23 mouse cellular contexts compared by ENCODE assay signal in the genomic region with DNA sequence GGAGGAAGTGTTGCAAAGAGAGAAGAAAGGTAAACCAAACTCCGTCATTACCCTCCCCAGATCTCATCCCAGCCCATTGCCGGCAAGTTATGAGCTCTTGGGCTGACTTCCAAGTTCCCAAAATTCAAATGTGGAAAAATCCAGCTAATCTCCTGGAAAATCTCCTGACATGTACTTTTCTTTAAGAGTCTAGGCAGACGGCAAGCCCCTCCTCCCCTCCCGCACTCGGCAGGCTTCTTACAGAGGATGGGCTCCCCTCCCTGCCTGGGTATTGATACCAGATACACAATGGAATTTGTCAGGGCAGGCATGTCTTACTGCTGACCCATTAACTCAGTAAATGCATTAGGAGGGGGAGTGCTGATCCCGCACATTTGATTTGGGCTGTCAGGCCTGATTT.
DNase-seq lines count a peak whose midpoint lies in the region; ATAC-seq and TF ChIP-seq lines count a peak whose summit lies in the region.
"Had no signal": no experiment of that assay in that cellular context is flagged by ENCODE, and none has a peak within 500 bp of the region (broad histone marks: within the 10 kb centered on the region; RNA-seq: fewer than 3 reads in every experiment).

No protein-coding gene starts in this region.

- H3K36me3 ChIP-seq in hindbrain, embryonic 14.5 days (replicated peaks; ENCODE audit: control insufficient read depth, insufficient read depth): no peaks in the 10 kb centered on the region
- no peaks in the 10 kb centered on the region for H3K36me3 ChIP-seq in hindbrain, postnatal 0 days (ENCODE audit: insufficient read depth, low read length)
- no peaks in the 10 kb centered on the region for H3K36me3 ChIP-seq in midbrain, embryonic 14.5 days (ENCODE audit: control insufficient read depth, insufficient read depth, low read length)
- H3K36me3 ChIP-seq: G1E; heart, embryonic 10.5 days had no signal

- no peak for TF ChIP-seq CTCF in hindbrain, postnatal 0 days (IDR thresholded peaks at IDR 0.05; ENCODE audit: low read depth)
- no peak for TF ChIP-seq CTCF in brain, embryonic 14.5 days (IDR thresholded peaks at IDR 0.05; ENCODE audit: borderline replicate concordance, extremely low read depth, insufficient read depth, insufficient read length)

- no peak for DNase-seq in hindbrain, embryonic 14.5 days (ENCODE audit: low spot score)
- no peak for DNase-seq in hindbrain, postnatal 0 days (ENCODE audit: low spot score)
- DNase-seq in brain, embryonic 14.5 days (ENCODE audit: low read depth): peak; percentile 19
- DNase-seq in embryo, embryonic 9.5 days (ENCODE audit: extremely low spot score): peak; percentile 2
- peak; percentile 6 for DNase-seq in midbrain, embryonic 14.5 days
- DNase-seq in adrenal gland, adult 8-10 months: no peak
- DNase-seq in kidney, postnatal 14 days: no peak
- DNase-seq: B cell, adult 2 months; cerebellum, adult 18-20 months; cerebellum, postnatal 14 days; gastrocnemius, postnatal 25 days; kidney, adult 8-10 months; kidney, postnatal 10 days; left cerebral cortex, postnatal 4 days; thymus, adult 18-20 months; thymus, postnatal 36 days had no signal

- H3K9ac ChIP-seq in hindbrain, embryonic 14.5 days: no peak overlapping the region
- no peak overlapping the region for H3K9ac ChIP-seq in hindbrain, postnatal 0 days (replicated peaks; ENCODE audit: low read length)
- H3K9ac ChIP-seq in midbrain, embryonic 14.5 days (replicated peaks; ENCODE audit: low read length): no peak overlapping the region

- H3K9me3 ChIP-seq in hindbrain, embryonic 14.5 days (ENCODE audit: control insufficient read depth, low read length): no peaks in the 10 kb centered on the region
- H3K9me3 ChIP-seq in hindbrain, postnatal 0 days (ENCODE audit: low read length): no peaks in the 10 kb centered on the region
- H3K9me3 ChIP-seq in midbrain, embryonic 14.5 days (ENCODE audit: control insufficient read depth, low read length): no peaks in the 10 kb centered on the region
- H3K9me3 ChIP-seq: heart, embryonic 10.5 days had no signal

- peak; percentile 51; the same call in 1 of the 2 replicates for ATAC-seq in hindbrain, embryonic 14.5 days (ENCODE audit: low FRiP score)
- ATAC-seq in hindbrain, postnatal 0 days: no peak
- 0 out of 2 replicates have a peak, but pooled peaks have one; percentile 53 for ATAC-seq in midbrain, embryonic 14.5 days (ENCODE audit: low FRiP score, low TSS enrichment)
- ATAC-seq: forebrain, embryonic 16.5 days; lung, postnatal 0 days; Patski had no signal

- no peak overlapping the region for H3K4me2 ChIP-seq in hindbrain, embryonic 14.5 days (replicated peaks)
- no peak overlapping the region for H3K4me2 ChIP-seq in hindbrain, postnatal 0 days (ENCODE audit: low read depth, low read length)
- H3K4me2 ChIP-seq in midbrain, embryonic 14.5 days (ENCODE audit: low read length): no peak overlapping the region

- H3K27ac ChIP-seq in hindbrain, embryonic 14.5 days: no peak overlapping the region
- H3K27ac ChIP-seq in hindbrain, postnatal 0 days: no peak overlapping the region
- no peak overlapping the region for H3K27ac ChIP-seq in midbrain, embryonic 14.5 days (replicated peaks; ENCODE audit: low read depth, low read length)
- H3K27ac ChIP-seq: heart, embryonic 10.5 days; macrophage had no signal

- no peak overlapping the region for H3K4me3 ChIP-seq in hindbrain, embryonic 14.5 days (replicated peaks; ENCODE audit: low read length)
- H3K4me3 ChIP-seq in hindbrain, postnatal 0 days (ENCODE audit: low read length): no peak overlapping the region
- no peak overlapping the region for H3K4me3 ChIP-seq in midbrain, embryonic 14.5 days (replicated peaks; ENCODE audit: low read depth, low read length)
- H3K4me3 ChIP-seq: heart, embryonic 10.5 days had no signal

- no peaks in the 10 kb centered on the region for H3K27me3 ChIP-seq in hindbrain, embryonic 14.5 days (ENCODE audit: control insufficient read depth, insufficient read depth, low read length)
- no peaks in the 10 kb centered on the region for H3K27me3 ChIP-seq in hindbrain, postnatal 0 days (ENCODE audit: insufficient read depth, low read length)
- no peaks in the 10 kb centered on the region for H3K27me3 ChIP-seq in midbrain, embryonic 14.5 days (ENCODE audit: control insufficient read depth, insufficient read depth, low read length)
- H3K27me3 ChIP-seq: CH12.LX, Patski had no signal

- TF ChIP-seq POLR2A in brain, embryonic 14.5 days (IDR thresholded peaks at IDR 0.05; ENCODE audit: borderline replicate concordance, extremely low read depth, insufficient read depth, insufficient read length, poor library complexity, severe bottlenecking): no peak

- 34% methylated on average over 6 of the region's 6 CpGs for WGBS in hindbrain, embryonic 14.5 days
- WGBS in hindbrain, postnatal 0 days: 35% methylated on average over 6 of the region's 6 CpGs
- 23% methylated on average over 6 of the region's 6 CpGs for WGBS in midbrain, embryonic 14.5 days

- no peaks in the 10 kb centered on the region for H3K4me1 ChIP-seq in hindbrain, embryonic 14.5 days (replicated peaks; ENCODE audit: control insufficient read depth, insufficient read depth, low read length)
- no peaks in the 10 kb centered on the region for H3K4me1 ChIP-seq in hindbrain, postnatal 0 days (ENCODE audit: insufficient read depth, low read length)
- H3K4me1 ChIP-seq in midbrain, embryonic 14.5 days (ENCODE audit: control insufficient read depth, insufficient read depth, low read length): 0 out of 2 replicates have a peak, but pooled peaks cover 3% of the 10 kb centered on the region
- H3K4me1 ChIP-seq: heart, embryonic 10.5 days had no signal

Comparison
In these comparisons a context has a peak if more than half of its experiments do, and no peak if none do; other contexts are left out.
1. DNase-seq: peak in brain, embryonic 14.5 days (single experiment), embryo, embryonic 9.5 days (single experiment) and midbrain, embryonic 14.5 days (single experiment); none in hindbrain, embryonic 14.5 days (single experiment), hindbrain, postnatal 0 days (single experiment), adrenal gland, adult 8-10 months (single experiment) and kidney, postnatal 14 days (single experiment).